Mouse (Mus musculus) gastrocnemius, postnatal 4 days (tissue): ENCODE measurements at regions not wholly inside any gene's neighbourhood (a gene's known extent, or its start where the extent isn't known, plus 50 kb on each side); places are given as distances from the start of the nearest gene placed in this dataset.
"Not testable (repeated sequence)": the region's sequence is repeated elsewhere in the genome, so short reads cannot be mapped to it uniquely, and the experiment has no call there.

Experiments
- DNase-seq, 2 experiments: peaks; one replicate each; pipeline ENCODE4 v3.0.0; 2021 to 2022; ENCODE audit warnings: low spot score in 2 of 2, mixed read lengths in 2 of 2

GRCm38 (mm10) chr19:59516957-59517356 is 58.8 kb downstream of the Emx2 start:
- DNase-seq: no peak

DNA sequence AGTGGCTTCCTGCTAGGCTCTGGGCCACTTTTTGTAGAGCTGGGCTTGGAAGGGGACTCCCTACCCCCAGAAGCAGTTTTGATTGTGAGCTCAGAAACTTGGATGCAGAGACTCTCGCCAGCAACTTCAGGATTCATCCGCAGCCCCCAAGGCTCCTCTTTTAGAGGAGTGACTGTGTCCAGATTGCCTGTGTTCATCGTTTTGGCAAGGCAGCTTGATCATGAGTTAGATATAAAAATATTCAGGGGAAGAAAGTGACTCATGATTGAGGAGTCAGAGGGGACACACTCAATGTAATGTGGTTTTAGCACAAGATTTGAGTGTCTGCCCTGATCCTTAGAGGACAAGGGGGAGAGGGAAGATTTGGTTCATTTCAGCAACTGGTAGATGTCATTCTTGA is 61.0 kb downstream of the Emx2 start:
- DNase-seq: peak in 1 of 2 experiments; percentile 21

GRCm38 (mm10) chr19:59522176-59522575 is 64.0 kb downstream of the Emx2 start:
- no peak for DNase-seq

DNA sequence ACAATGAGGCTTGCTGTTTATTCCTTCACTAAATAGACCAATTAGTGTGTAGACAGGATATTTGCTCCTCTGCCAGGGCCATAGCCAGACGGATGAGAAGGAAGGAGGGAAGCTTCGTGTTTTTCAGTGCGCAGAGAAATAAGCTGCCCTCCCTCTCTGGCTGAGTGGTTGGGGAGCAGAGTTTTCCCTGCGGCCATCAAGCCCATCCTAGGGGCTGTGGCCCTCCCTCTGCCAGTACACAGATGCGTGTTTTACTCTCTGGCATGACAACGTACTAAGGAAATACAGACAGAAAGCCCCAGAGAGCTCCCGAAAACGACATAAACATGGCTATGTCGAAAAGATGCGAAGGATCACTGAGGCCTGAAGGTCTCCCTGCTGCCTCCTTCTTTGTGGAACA is 65.2 kb downstream of the Emx2 start:
- no peak for DNase-seq

DNA sequence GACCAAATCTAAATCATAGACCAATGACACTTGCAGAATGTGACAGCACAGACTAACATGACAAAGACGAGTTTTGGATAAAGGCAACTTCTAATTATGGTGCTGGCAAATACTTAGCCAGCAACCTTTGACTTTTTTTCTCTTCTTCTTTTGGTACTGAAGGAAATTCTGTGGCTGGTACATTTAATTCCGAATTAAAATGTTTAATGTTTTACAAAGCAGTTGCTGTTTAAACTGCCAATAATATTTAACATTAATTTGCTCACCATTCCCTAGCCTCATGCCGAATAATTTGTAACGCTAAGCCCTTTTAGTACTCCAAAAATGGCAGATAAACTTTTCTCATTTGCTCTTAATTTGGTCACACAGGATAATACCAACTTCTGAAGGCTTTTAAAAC is 105.9 kb downstream of the Emx2 start:
- DNase-seq: no peak

- no peak for DNase-seq
These were observed 110.7 kb downstream of the Emx2 start for GRCm38 (mm10) chr19:59568907-59569306.

GRCm38 (mm10) chr19:59569590-59569989 is 111.4 kb downstream of the Emx2 start:
- DNase-seq: not testable (repeated sequence)

- DNase-seq: no peak
These were observed 116.2 kb downstream of the Emx2 start for GRCm38 (mm10) chr19:59574346-59574745.

DNA sequence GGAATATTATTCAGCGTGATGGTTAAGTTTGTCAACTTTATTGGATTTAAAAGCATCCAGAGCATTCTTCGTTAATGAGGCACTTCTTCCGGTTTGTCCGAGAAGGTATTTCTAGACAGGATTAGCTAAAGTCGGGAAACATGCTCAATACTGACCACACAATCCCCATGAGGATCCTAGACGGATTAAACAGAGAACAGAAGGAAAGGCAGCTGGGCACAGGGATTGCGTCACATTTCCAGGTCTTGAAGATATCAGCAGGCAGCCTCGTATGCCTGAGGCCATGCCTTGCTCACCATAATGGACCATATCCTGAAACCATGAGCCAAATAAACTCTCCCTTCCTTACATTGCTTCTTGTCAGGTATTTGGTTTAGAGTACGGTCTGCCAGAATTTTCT is 119.7 kb downstream of the Emx2 start:
- no peak for DNase-seq

DNA sequence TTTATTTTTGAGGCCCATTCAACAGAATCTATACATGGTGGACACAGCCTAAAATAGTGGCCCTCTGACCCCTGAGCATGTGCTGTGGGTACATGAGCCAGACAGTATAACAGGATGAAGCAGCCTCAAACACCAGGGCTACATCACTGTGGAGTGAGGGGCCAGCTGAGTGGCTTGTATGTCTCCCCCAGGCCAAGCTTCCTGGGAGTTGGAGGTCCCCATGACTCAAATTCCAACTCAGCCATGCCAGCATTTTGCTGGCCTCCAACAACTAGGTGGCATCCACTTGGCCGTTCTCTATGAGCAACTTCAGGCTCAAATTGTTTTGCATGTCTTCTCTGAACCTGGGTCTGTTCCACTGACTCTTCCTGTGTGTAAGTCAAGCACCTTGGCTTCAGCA is 121.5 kb downstream of the Emx2 start:
- DNase-seq: no peak

GRCm38 (mm10) chr19:59585835-59586234 is 127.7 kb downstream of the Emx2 start:
- no peak for DNase-seq

DNA sequence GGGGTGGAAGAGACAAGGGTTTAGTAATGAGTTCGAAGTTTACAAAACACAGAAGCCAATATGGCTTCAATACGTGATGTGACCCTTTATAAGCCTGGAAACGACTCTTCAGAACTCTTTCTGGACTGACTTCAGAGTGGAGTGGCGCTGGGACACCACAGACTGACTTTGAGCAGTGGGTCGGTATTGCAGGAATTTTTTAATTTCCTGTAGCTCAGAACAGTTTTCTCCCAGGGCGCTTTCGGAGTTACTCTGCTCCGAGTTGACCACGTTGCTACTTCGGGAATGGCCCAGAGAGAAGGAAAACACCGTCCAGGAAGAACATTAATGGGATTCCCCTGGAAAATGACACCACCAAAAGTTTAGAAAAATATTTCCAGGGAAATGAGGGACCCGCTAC is 129.1 kb downstream of the Emx2 start:
- DNase-seq: no peak

DNA sequence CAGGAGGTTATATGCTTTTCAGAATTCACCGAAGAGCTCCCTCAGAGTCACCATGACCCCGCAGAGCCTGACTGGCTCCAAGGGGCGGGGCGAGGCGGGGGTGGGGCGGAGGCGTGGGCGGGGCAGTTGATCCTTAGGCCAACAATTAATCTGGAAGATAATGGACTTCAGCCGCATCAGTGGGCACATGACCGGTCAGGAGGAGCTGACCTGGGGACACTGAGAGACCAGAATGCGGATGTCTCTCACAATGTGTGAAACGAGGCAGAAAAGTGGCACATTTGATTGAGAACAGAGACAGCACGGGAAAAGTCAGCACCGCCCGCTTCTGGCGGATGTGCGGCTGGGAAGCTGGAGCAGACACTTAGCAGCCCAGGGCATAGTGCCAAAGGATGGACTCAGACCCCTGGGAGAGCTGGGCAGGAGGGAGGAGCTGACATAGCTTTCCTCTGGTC is 129.9 kb downstream of the Emx2 start:
- no peak for DNase-seq

DNA sequence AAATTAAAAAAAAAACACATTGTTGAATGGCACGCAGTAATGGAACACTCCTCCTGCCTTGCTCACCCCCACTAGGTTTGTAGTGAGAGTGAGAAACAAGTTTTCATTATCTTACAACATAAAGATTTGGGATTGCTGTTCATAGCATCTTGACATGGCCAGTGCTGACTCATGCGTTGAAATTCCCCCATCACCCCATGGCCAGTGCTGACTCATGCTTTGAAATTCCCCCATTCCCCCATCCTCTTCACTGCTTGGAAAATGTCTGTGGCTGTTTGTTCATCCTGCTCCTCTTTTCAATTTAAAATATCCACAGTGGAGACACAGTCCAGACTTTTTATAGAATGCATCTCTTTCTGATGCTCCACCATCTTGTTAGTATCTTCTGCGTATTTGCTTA is 131.8 kb downstream of the Emx2 start:
- DNase-seq: no peak

GRCm38 (mm10) chr19:59592060-59592459 is 133.9 kb downstream of the Emx2 start:
- no peak for DNase-seq

GRCm38 (mm10) chr19:59624288-59624795 is 166.2 kb downstream of the Emx2 start:
- no peak for DNase-seq

- no peak for DNase-seq
These were observed 169.5 kb downstream of the Emx2 start for GRCm38 (mm10) chr19:59627681-59628080.

DNA sequence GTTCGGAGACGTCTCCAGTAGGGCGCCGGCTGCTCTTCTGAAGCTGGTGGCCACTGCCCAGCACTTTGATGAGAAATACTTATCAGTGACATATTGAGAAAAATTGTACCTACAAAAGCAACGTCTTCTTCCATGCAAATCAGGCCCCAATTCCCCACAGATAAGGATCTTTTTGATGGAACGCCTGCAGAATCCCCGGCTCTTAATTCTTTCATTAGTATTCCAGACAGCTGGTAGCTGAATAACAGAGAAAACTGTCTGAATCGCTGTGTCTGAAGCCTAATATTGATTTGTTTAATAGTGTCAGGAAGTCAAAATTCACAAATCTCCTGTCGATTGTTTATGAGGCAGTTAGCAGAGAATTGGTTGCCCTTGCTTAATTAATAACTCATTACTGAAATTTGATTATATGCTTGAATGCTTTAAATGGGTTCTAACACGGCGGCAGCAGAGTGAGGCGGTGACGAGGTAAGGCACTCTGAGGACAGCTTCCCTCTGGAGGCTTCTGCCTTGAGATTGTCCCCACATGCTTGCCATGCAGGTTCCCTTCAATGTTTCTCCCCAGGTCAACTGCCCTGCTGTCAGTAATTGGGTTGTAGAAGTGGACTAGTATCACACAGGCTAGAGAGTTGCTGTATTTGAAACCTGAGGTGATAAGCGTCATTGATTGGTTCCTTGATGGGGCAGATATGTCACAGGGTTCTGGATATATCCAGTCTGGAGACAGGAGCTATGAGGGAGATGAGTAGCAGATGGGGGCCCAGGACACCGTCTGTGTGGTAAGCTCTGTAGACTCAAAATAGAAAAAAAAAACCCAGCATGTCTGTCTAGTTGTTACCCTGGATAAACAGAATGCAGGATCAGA is 170.4 kb downstream of the Emx2 start:
- DNase-seq: no peak

DNA sequence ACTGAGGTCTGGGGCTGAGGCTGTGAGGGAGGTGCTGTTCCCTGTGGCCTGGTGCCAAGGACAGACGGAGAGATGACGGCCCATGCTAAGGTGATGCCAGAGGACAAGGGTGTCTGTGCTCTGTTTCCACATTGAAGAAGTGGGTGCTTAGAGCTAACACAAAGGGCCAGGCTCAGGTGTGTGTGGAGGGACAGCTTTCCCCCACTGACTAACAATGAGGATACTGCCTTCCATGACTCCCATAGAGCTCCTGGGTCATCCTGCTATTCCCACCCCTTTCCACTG is 170.9 kb downstream of the Emx2 start:
- no peak for DNase-seq

GRCm38 (mm10) chr19:59630095-59630494 is 171.9 kb downstream of the Emx2 start:
- DNase-seq: no peak

DNA sequence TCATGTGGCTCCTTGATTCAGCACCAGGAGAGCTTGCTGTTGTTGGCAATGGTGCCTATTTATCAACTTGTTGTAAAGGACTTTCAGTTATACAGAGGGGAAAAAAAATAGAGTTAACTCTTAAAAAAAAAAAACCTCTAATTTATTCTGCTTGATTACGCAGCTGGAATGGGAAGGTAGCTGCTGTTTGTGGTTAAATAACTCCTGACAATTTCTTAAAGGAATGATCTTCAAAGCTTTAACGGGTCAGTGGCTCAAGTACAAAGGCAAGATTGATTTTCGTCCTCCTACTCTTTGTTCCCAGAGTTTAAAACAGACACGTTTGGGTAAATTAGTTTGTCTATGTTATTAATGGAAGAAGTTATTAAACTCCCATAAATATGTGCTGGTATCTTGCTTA is 172.5 kb downstream of the Emx2 start:
- no peak for DNase-seq

DNA sequence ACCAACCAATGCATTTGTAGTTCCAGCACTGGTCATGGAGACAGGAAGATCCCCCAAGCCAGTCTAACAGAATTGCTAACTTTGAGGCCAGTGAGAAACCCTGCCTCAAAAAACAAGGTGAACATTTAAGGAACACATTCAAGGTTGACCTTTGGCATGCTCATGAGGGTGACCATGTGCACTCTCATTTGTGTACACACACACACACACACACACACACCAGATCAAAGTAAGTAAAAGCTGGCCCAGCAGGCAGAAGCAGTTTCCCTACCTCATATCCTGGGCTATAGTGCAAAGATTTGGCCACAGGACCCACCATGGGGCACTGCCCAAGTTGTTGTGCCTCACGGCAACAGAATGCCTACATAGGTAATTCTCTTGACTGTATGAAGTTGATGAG is 173.4 kb downstream of the Emx2 start:
- DNase-seq: no peak

DNA sequence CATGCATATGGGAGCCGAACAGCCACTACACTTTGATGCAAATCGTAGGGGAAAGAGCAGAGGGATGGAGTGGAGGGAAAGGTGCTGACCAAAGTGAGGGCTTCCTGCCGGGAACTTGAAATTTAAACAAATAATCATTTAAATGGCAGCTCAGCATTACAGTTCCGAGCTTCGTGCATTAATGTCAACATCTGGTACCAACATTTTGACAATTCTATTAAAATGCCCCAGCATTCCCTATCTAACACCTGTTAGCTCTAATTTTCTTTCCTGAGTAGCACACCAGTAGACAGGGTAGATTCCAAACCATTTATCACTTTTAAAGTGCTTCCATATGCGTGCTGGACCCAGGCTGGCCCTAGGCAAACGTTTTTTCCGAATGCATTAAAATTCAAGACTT is 178.1 kb downstream of the Emx2 start:
- no peak for DNase-seq
